Mouse (Mus musculus): ENCODE data around the gene Lamtor5. TPM values are rescaled to one million over a fixed set of nuclear protein-coding genes. Genes with fewer than 3 reads are reported as not detected.
A peak's percentile ranks its signal among the peaks of the same experiment; 100 is the strongest.

The Lamtor5 gene
- polyA plus RNA-seq, 1 experiment from 2014 or later, result 216 TPM

DNA sequence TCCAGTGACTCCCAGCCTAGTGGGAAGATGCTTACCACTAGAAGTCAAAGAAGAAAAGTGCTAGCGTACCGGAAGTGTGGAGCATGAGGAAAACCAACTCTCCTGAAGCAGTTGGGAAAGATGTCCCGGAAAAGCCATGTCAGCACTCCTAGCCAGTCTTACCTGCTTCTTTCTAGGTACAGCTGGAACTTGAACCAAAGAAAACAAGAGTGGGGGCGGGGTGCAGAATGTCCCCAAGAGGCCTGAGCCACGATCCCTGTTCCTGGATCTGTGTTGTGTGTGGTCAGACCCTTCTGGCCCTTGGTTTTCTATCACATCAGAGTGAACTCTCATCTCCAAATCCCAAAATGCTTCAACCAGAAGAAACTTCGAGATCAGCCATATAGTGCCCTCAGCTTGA lies 31.8 kb upstream of the Lamtor5 start:
- Histone ChIP-seq H3K9ac (replicated peaks) (no peak overlapping the region), H3K27ac (no peak overlapping the region), H3K27me3 (no peaks in the 10 kb centered on the region), H3K4me1 (replicated peaks) (peaks cover 8% of the 10 kb centered on the region; the same call in 1 of the 2 replicates), H3K4me3 (replicated peaks) (no peak overlapping the region), H3K36me3 (no peaks in the 10 kb centered on the region), H3K4me2 (replicated peaks) (no peak overlapping the region), H3K9me3 (no peaks in the 10 kb centered on the region)
- ATAC-seq, result no peak
- WGBS, result 80% methylated on average over 6 of the region's 6 CpGs

DNA sequence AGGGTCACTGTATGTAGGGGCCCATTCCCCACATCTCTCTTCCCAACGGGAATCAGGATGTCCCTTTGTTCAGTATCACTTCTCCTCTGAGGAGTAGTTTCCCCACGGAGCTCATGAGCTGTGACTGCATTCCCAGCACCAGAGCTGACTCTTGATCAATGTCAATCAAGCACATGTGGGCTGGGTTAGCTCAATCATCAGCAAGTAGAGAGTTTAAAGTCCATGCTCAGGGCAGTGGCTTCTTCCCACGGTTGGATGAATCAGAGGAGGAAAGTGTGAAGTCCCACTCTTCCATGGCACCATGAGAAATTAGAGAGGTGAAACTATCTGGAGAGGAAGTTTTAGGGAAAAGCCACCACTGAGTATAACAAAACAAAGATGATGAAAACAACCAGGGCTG lies 29.6 kb upstream of the Lamtor5 start:
- peaks cover 8% of the 10 kb centered on the region; the same call in 1 of the 2 replicates for H3K4me1 ChIP-seq (replicated peaks)
- no peaks in the 10 kb centered on the region for H3K9me3 ChIP-seq
- H3K4me3 ChIP-seq (replicated peaks), result no peak overlapping the region
- no peaks in the 10 kb centered on the region for H3K36me3 ChIP-seq
- no peak overlapping the region for H3K27ac ChIP-seq
- no peak for ATAC-seq
- WGBS, result 75% methylated on average over 3 of the region's 3 CpGs
- H3K27me3 ChIP-seq, result no peaks in the 10 kb centered on the region
- no peak overlapping the region for H3K9ac ChIP-seq (replicated peaks)
- H3K4me2 ChIP-seq (replicated peaks), result no peak overlapping the region

DNA sequence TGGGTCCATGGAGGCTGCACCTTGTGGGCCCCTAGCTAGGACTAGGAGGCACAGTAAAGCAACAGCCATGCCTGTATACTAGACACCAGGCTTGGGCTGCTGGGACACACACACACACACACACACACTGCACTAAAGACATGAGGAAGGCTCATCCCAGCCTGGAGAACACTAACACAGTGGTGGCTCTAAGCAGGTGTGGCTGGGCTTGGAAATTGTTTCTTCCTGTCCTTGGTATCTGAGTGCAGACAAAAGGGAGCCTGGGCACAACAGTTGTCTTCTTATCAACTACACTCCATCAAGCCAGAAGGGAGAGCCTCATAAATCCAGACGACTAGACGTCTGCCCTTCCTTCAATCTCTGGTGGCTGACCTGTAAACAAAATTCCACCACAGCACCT lies 28.3 kb upstream of the Lamtor5 start:
- WGBS, result 76% methylated on average over 2 of the region's 2 CpGs
- Histone ChIP-seq H3K9ac (replicated peaks) (no peak overlapping the region), H3K27me3 (no peaks in the 10 kb centered on the region)

DNA sequence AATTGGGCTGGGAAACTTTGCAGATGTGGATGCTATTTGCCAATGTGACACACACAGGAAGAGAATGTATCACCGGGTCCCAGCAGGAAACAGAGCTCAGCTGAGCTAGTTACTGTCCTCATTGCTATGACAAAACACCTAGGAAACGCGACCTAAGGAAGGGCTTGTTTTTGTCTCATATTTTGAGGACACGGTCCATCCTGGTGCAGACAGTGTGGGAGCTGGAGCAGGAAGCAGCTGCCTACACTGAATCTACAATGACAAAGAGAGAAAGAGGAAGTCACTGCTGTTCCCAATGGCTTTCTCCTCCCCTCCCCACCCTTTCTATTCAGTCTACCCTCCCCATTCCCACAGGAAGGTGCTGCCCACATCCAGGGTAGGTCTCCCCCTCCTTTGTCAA lies 26.6 kb upstream of the Lamtor5 start:
- 78% methylated on average over 4 of the region's 4 CpGs for WGBS

More for the DNA sequence above, 28.3 kb upstream of the Lamtor5 start:
- H3K4me2 ChIP-seq (replicated peaks), result no peak overlapping the region
- H3K9me3 ChIP-seq, result no peaks in the 10 kb centered on the region
- no peak overlapping the region for H3K4me3 ChIP-seq (replicated peaks)
- peaks cover 8% of the 10 kb centered on the region; the same call in 1 of the 2 replicates for H3K4me1 ChIP-seq (replicated peaks)
- no peak for ATAC-seq
- no peak overlapping the region for H3K27ac ChIP-seq
- no peaks in the 10 kb centered on the region for H3K36me3 ChIP-seq

DNA sequence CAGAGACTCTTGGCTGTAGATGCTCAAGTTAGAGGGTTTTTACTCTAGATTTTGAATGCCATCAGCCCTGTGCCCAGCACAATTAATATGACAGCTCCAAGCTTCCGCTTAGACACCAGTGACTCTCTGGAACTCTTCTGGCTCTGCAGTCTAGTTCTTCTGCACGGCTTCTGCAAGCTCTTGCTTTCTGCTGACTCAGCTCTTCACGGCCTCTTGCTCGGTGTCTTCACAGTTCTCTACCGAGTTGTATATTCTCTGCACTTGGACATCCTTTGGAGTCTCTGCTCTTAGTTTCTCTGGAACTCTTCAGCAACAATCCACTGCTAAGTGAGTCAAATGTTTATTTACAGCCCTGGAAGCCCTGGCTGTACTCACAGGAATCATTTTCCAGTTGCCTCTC lies 24.7 kb upstream of the Lamtor5 start:
- Histone ChIP-seq H3K27me3 (no peaks in the 10 kb centered on the region), H3K36me3 (no peaks in the 10 kb centered on the region), H3K9me3 (no peaks in the 10 kb centered on the region), H3K27ac (no peak overlapping the region), H3K4me2 (replicated peaks) (no peak overlapping the region), H3K4me3 (replicated peaks) (no peak overlapping the region), H3K4me1 (replicated peaks) (no peaks in the 10 kb centered on the region), H3K9ac (replicated peaks) (no peak overlapping the region)
- 85% methylated on average over 5 of the region's 5 CpGs for WGBS
- ATAC-seq, result no peak

More for the DNA sequence above, 26.6 kb upstream of the Lamtor5 start:
- Histone ChIP-seq H3K27ac (no peak overlapping the region), H3K4me1 (replicated peaks) (peaks cover 6% of the 10 kb centered on the region; the same call in 1 of the 2 replicates), H3K4me3 (replicated peaks) (no peak overlapping the region), H3K9ac (replicated peaks) (no peak overlapping the region), H3K27me3 (no peaks in the 10 kb centered on the region), H3K9me3 (no peaks in the 10 kb centered on the region), H3K4me2 (replicated peaks) (no peak overlapping the region), H3K36me3 (no peaks in the 10 kb centered on the region)
- no peak for ATAC-seq

DNA sequence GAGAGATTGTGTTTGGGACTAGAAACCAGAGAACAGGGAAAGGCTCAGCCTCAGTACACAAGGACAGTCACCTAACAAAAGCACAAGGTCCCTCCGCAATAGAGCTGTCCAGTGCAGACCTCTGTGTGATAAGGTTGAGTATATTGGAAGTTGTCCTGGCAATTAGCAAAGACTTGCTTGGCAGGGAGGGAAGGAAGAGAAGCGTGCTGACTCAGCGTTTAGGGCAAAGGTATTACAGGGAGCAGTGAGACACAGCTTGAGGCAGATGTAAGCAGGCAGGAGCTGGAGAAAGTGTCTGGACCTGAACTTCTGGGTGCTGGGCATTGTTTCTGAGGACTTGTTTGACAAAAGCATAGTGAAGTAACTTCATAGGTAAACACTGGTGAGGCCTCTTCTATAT lies 22.7 kb upstream of the Lamtor5 start:
- no peaks in the 10 kb centered on the region for H3K36me3 ChIP-seq
- no peak overlapping the region for H3K9ac ChIP-seq (replicated peaks)
- no peak overlapping the region for H3K4me2 ChIP-seq (replicated peaks)
- H3K27ac ChIP-seq, result no peak overlapping the region
- WGBS, result 90% methylated on average over 3 of the region's 3 CpGs
- H3K4me3 ChIP-seq (replicated peaks), result no peak overlapping the region
- H3K27me3 ChIP-seq, result no peaks in the 10 kb centered on the region
- H3K9me3 ChIP-seq, result no peaks in the 10 kb centered on the region
- H3K4me1 ChIP-seq (replicated peaks), result peaks cover 6% of the 10 kb centered on the region
- no peak for ATAC-seq

DNA sequence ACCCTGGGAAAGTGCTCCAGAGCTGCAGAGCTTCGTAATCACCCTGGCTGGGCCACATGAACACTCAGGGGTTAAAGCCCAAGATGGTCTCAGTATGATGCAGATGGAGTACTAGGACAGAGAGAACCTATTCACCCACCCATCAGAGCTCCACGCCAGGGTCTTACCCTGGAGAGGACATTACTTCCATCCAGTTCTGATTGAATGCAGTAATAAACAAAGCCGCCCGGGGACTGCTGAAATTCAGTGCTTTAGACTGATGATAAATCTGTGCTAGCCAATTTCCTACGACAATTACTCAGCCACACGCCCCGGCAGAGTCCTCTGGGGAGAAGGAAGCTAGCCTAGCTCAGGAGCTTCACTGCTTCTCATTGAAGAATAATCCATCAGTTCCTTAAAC lies 21.9 kb upstream of the Lamtor5 start:
- no peaks in the 10 kb centered on the region for H3K36me3 ChIP-seq
- ATAC-seq, result no peak
- H3K4me2 ChIP-seq (replicated peaks), result no peak overlapping the region
- no peaks in the 10 kb centered on the region for H3K27me3 ChIP-seq
- no peak overlapping the region for H3K4me3 ChIP-seq (replicated peaks)
- no peak overlapping the region for H3K9ac ChIP-seq (replicated peaks)
- 72% methylated on average over 7 of the region's 7 CpGs for WGBS
- H3K9me3 ChIP-seq, result no peaks in the 10 kb centered on the region
- H3K27ac ChIP-seq, result no peak overlapping the region
- H3K4me1 ChIP-seq (replicated peaks), result peaks cover 13% of the 10 kb centered on the region

DNA sequence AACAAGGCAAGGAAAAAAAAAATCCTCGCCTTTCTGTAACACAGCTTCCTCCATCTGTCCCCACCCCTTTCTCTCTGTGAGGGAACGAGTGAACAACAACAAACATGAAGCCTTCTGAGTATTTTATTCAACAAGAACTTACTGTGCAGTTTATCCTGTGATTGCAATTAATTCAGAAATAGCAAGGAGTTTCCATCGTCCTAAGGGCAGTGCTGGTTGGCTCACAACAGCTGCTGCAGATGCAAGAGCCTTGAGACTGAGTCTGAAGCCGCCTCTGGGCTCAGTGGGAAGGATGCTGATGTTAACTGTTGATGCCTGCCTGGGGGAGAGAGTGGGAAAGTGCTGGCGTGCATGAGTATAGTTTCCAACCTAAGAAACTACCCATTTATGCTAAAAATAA lies 20.7 kb upstream of the Lamtor5 start:
- no peak overlapping the region for H3K9ac ChIP-seq (replicated peaks)
- no peak overlapping the region for H3K4me2 ChIP-seq (replicated peaks)
- 61% methylated on average over 5 of the region's 5 CpGs for WGBS
- peaks cover 15% of the 10 kb centered on the region for H3K4me1 ChIP-seq (replicated peaks)
- no peak for ATAC-seq
- no peaks in the 10 kb centered on the region for H3K9me3 ChIP-seq
- H3K36me3 ChIP-seq, result no peaks in the 10 kb centered on the region
- H3K27ac ChIP-seq, result no peak overlapping the region
- no peak overlapping the region for H3K4me3 ChIP-seq (replicated peaks)
- H3K27me3 ChIP-seq, result no peaks in the 10 kb centered on the region

DNA sequence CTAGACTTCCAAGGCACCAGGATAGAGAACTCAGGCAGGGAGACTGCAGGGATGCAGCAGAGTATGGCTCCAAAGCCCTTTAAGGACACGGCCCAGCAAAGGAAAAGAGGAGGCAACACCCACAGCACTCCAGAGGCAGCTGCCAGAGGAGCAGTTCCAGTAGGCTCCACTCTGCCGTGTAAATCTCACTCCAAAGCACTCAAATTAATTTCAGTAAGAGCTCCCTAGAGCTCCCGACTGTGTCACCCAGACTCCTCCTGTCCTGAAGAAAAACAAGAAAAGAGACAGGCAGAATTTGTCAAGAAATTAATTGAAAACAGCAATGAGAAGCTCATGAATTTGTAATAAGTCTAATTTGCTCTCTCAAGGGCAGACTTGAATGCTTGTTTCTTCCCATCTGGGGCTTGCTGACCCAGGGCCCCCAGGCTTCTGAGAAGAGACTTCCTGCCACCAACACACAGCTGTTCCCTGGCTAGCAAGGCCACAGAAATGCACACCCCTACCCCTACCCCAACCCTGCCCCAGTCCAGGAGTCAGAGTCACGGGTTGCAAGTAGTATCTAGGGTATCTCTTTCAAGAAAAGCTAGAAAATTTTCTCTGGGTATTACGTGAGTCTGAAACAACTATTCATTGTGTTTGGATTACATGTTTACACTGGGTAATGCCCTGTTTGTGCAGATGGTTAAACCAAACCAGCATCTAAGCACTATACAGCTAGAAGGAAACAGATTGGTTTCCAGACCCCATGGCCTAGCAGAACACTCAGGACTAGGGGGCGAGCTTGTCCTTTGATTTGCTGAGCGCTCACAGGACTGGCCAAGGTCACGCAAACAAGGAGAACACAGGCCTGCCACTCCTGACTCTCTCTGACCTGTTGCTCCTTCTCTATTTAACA lies 17.5 kb upstream of the Lamtor5 start:
- Histone ChIP-seq H3K4me1 (replicated peaks) (peaks cover 15% of the 10 kb centered on the region), H3K4me3 (replicated peaks) (no peak overlapping the region), H3K27me3 (no peaks in the 10 kb centered on the region), H3K36me3 (no peaks in the 10 kb centered on the region), H3K27ac (peak overlapping the region; percentile 76), H3K9ac (replicated peaks) (no peak overlapping the region), H3K4me2 (replicated peaks) (no peak overlapping the region), H3K9me3 (no peaks in the 10 kb centered on the region)
- 53% methylated on average over 8 of the region's 8 CpGs for WGBS
- ATAC-seq, result peak; percentile 77

DNA sequence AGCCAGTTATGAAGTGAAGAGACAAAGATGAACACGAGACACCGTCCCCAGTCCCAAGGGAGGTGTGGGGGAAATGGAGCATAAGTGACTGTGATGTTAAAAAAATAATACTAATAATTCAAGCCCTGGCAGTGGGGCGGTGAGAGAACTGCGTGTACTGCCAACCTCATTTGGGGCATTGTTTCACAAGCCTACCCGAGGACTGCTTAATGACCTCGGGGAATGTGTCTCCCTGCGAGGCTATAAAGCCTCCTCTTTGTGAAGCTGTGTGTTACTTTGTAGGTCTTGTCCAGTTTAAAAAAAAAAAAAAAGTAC lies 16.9 kb upstream of the Lamtor5 start:
- 61% methylated on average over 7 of the region's 7 CpGs for WGBS
- Histone ChIP-seq H3K9ac (replicated peaks) (no peak overlapping the region), H3K27me3 (no peaks in the 10 kb centered on the region), H3K4me1 (replicated peaks) (peaks cover 15% of the 10 kb centered on the region), H3K27ac (no peak overlapping the region), H3K9me3 (no peaks in the 10 kb centered on the region), H3K36me3 (no peaks in the 10 kb centered on the region), H3K4me2 (replicated peaks) (no peak overlapping the region), H3K4me3 (replicated peaks) (no peak overlapping the region)
- no peak for ATAC-seq

DNA sequence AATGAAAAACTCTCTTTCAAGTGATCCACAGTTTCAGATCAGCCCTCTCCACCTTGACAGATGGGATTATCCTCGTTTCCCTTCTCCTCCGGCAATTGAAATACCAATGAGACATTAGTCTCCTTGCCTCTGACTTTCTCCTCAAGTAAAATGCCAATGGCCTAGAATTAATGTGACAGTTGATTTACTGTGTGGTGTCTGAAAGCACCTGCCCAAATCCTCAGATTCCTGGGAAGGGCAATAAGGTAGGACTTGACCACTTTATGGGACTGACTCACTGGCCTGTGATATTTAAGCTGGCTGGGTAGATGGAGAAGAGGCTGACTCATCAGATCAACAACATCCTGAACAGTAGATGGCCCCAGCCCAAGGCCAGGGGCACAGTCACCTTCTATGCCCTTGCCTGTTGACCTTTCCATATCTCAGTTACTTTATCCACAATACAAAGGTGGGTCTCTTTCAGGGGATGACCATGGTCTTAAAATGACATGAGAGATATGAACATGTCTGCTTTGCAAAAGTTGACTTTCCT lies 11.8 kb upstream of the Lamtor5 start:
- H3K4me2 ChIP-seq (replicated peaks), result no peak overlapping the region
- no peak overlapping the region for H3K9ac ChIP-seq (replicated peaks)
- no peak overlapping the region for H3K4me3 ChIP-seq (replicated peaks)
- no peaks in the 10 kb centered on the region for H3K27me3 ChIP-seq
- H3K36me3 ChIP-seq, result no peaks in the 10 kb centered on the region
- H3K4me1 ChIP-seq (replicated peaks), result peaks cover under 1% of the 10 kb centered on the region
- WGBS, result 75% methylated on average over 2 of the region's 2 CpGs
- no peak for ATAC-seq
- H3K9me3 ChIP-seq, result no peaks in the 10 kb centered on the region
- no peak overlapping the region for H3K27ac ChIP-seq

DNA sequence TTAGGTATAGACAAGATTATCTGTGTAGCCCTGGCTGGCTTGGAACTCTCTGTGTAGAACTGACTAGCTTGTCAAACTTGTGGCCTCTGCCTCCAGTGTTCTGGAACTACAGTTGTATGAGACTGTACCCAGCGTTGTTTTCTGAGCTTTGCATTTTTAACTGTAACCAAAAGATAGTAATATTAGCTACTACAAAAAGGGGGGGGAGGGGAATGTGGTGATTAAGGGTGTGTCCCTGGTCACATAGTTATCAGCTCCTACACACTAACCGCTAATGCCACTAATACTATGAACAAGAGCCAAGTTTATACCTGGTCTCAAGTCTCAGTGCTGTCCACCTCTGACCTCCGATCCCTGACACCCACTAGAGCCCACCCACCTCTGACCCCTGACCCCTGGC lies 6.2 kb upstream of the Lamtor5 start:
- Histone ChIP-seq H3K27me3 (no peaks in the 10 kb centered on the region), H3K9ac (replicated peaks) (no peak overlapping the region), H3K4me2 (replicated peaks) (no peak overlapping the region), H3K27ac (no peak overlapping the region), H3K4me1 (replicated peaks) (no peaks in the 10 kb centered on the region), H3K9me3 (no peaks in the 10 kb centered on the region), H3K4me3 (replicated peaks) (no peak overlapping the region), H3K36me3 (no peaks in the 10 kb centered on the region)
- WGBS, result 90% methylated on average over 3 of the region's 3 CpGs
- ATAC-seq, result no peak

Measured in midbrain, embryonic 13.5 days (tissue).